Mouse (Mus musculus): Measurements from ENCODE around the gene Hesx1.

Gene Hesx1

DNA sequence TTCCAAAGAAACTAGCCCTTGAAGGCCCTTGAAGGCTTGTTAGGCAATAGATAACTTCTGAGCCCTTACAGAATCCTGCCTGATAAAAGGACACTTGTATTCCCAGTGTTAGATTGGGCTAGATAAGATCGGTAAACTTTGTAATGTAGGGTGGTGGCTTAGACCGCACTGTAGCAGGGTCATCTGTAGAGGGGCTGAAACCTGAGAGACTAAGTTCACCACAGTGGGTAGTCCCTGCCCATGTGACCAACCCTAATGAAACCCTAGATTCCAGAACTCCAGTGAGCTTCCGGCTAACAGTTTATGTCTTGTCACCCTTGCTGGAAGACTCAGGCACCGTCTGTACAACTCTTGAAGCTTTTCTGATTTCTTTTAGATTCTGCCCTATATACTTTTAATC, 19.4 kb downstream of the Hesx1 start:
- no peak for DNase-seq (ENCODE audit: low read depth)

DNA sequence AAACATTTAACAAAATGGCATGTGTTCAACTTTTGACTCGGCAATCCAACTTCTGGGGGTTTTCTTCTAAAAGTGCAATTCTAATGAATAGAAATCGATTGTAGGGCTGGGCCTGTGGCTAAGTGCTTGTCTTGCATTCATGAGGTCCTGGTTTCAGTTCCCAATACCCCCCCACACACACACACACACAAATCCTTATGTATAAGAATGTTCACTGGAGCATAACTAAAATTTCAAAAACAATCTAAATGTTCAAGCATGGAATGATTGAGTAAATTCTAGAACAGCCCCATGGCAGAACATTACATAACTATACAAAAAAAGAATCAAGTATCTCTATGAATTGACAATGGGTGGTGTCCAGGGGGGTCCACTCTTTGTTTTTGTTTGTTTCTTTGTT, 23.7 kb downstream of the Hesx1 start:
- no peak for DNase-seq (ENCODE audit: low read depth)

DNA sequence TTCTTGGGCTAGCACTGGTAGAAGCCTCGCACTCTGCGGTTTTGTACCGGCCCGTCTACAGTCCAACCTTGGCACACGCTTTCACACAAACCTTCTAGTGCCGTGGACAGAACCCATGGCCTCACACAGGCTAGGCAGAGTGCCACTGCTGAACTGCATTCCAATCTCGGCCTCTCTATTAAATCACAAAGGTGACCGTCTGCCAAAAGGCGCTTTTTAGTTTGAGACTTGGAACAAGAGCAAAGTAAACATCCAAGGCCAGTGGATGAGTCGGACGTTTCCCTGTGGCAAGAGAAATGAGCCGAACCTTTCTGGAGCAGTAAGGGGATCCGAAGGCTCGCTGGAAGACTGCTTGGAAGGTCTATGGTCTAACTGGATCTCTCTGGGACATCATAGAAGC, 25.6 kb downstream of the Hesx1 start:
- peak; percentile 52 for DNase-seq (ENCODE audit: low read depth)

DNA sequence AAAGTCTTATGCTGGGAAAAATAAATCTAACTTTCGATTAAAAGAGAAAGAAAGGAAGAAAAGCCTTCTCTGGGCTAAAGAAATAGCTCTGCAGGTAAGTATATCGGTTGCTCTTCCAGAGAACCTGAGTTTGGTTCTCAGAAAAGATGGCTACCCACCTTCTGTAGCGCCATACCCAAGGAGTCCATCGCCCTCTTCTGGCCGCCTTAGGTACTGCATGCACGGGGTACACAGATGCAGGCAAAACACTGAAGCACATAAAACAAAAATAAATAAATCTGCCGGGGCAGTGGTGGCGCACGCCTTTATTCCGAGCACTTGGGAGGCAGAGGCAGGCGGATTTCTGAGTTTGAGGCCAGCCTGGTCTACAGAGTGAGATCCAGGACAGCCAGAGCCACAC, 28.7 kb downstream of the Hesx1 start:
- peak; percentile 65 for DNase-seq (ENCODE audit: low read depth)

DNA sequence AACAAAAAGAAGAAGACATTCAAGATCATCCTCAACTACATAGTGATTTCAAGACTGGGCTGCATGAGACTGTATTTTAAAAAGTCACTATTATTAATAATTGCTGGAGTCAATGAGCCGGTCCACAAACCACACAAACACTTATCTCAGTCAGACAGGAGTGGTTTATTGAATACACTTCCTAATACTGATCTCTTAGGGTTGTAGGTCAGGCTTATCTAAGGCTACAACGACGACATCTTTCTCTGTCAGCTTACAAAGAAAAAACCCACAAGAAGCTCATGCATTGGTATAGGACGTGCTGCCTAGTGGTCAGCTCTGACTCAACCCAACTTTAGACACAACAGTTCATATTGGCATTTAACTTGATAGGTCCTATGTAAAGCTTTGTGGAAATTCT, 30.4 kb downstream of the Hesx1 start:
- no peak for DNase-seq (ENCODE audit: low read depth)

DNA sequence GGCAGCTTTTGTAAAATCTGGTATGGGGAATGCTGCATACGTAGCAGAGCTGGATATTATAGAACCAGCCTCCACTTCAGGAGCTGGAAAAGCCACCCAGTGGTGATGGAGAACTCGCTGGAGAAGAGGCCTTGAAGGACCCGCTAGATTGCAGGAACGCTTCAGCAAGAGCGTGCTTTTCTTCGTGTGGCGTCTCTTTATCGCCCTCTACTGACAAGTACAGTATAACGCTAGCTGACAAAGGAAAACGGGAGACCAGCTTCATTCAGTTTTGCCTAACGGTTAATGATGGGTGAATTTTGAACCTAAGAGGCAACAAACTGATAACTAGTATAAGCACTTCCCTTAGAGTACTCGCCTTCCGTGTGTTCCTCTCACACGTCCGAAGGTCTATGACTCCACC, 35.6 kb downstream of the Hesx1 start:
- peak; percentile 82 for DNase-seq (ENCODE audit: low read depth)

DNA sequence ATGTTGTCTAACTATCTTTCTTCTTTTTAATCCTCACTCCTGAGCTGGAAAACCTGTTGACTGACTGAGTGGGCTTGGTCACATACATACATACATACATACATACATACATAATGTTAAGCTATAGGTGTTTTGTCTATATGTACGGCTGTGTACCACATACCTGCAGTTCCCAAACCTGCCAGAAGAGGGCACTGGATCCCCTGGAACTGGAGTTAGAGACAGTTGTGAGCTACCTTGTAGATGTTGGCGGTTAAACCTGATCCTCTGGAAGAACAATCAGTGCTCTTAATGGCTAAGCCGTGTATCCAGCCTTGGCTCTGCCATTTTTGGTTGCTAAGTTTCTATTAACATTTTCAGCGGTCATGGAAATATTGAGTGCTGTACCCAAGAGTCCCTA, 36.9 kb downstream of the Hesx1 start:
- peak; percentile 82 for DNase-seq (ENCODE audit: low read depth)

DNA sequence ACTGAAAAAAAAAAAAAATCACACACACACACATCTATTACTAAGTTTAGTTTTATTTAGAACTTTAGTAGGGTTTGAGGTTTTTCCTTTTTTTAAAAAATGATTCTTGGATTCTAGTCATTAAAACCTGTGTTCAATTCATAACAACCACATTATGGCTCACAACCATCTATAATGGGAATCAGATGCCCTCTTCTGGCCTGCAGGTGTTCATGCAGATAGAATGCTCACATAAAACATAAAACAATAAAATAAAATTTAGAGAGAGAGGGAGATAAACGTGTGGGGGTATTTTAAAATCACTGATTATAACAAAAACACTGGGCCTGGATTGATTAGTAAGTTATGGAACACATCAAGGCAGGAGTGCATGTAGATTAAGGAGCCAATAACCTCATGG, 43.3 kb downstream of the Hesx1 start:
- peak; percentile 26 for DNase-seq (ENCODE audit: low read depth)

DNA sequence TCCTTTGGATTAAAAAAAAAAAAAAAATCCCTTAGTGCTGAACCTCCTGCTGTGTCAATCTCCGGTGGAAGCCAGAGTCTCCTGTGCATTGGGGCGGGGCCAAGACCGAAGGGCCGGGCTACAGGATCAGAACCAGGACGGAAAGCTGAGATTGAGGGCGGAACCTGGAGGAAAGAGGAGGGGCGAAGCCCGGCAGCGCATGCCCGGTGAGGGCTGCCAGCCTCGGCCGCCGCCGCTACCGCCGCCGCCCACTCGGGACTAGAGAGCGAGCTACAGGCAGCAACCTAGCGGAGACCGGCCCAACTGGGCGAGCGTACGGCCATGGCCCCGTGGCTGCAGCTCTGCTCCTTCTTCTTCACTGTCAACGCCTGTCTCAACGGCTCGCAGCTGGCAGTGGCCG, 44.6 kb downstream of the Hesx1 start, which contains the start of gene Il17rd:
TSS of gene Il17rd (plus strand) at position 159 of the 400 bp plus-strand sequence.
- DNase-seq (ENCODE audit: low read depth) = peak; percentile 95

DNA sequence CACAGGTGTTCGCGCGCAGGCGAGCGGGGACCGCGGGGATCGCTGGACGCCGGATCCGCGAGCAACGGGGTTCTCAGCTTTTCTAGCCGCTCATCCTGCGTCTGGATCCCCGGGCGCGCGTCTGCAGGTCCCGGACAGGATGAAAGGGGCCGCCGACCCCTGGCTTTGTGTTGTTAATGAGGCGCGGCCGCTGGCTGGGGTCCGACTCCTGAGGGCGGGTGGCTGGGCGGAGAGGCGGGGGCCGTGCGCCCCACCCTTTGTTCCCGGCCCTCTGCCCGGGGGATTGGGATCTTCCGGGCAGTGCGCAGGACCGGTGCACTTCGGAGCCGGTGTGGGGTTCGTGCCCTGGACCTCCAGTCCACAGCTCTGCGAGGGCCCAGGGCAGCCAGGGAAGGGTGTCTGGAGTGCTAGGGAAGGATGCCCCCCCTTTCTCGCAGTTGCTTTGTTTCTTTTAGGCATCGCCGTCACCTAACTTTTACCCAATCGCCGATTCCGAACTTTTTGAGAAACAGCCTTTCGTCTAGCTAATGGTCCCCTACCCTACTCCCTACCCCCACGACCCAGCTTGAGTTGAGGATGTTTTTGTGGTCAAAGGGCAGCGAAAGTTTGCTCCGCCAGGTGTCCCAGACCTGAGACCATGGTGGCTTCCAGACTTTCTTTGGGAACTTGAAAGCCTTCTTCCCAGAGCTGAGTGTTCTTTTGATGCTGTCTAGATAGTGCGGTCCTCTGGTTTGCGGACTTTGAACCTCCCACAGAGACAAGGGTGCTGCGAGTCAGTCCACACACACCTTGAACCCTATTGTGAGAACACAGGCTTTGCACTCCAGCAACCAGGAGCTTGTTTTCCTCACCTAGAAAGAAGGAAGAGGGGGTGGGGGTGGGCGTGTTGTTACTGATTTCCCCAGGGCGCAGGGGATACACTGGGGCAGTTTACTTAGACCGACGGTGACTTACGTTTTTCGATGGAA, 45.3 kb downstream of the Hesx1 start:
- DNase-seq (ENCODE audit: low read depth) = peak; percentile 28

DNA sequence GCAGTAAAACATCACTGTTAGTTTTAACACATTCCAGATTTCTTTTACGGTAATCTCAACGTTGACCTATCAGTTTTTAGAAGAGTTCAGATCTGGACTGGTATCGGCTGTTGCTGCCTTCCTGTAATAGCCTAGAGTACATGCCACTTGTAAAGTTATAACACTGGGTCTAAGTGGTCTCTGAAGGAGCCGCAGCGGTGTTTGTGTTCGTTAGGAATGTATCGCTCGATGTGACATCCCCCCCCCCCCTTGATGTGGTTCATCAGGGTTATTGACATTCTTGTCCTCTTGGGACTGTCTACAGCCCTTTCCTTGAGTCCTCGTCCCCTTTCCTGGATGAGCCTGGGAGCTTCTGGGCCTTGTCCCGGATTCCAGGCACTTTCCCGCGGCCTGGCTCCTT, 46.2 kb downstream of the Hesx1 start:
- no peak for DNase-seq (ENCODE audit: low read depth)

DNA sequence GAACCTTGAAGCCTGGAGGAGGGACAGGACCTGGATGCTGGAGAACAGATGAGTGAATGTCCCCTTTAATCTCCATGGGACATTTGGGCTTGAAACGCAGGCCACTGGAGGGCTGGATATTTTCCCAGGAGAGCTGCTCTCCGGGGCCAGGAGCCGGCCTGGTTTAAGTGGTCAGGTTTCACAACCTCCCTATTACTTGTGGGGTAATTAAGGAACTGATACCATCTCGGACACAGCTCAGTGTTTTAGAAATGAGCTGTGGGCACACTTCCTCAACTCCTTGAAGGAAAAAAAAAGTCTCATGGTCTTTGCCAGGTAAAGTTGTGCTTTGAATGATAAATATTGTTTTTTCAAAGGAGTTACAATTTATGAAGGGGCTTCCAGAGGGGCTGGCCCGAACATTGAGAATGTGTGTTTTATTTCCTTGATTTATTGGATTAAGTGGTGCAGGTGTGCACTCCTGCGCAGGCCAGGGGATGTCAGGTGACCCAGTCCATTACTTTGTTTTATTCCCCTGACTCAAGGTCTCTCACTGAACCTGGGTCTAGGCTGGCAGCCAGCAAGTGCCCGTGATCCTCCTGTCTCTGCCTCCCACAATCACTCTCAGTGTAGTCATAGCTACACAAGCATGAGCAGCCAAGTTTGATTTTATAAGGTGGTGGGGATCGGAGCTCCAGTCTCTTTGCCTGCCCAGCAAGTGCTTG, 48.2 kb downstream of the Hesx1 start:
- no peak for DNase-seq (ENCODE audit: low read depth)

DNA sequence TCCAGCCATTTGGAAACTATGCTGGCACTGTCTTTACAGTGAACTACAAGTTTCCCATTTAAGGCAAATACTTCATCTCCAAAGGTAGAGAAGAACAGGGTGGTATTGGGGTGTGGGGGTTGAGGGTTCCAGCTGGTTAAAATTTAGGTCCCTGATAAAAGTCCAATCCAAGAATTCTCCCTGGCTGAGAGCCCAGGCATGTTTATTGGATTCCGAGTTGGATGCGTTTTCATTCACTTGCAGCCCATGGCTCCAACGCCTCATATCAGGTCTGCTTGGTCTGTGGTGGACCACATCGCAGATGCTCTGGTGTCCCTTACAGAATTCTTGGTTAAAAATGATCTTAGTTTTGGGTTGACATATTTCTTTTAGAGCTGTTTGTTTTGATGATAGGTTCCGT, 49.2 kb downstream of the Hesx1 start:
- peak; percentile 46 for DNase-seq (ENCODE audit: low read depth)

DNA sequence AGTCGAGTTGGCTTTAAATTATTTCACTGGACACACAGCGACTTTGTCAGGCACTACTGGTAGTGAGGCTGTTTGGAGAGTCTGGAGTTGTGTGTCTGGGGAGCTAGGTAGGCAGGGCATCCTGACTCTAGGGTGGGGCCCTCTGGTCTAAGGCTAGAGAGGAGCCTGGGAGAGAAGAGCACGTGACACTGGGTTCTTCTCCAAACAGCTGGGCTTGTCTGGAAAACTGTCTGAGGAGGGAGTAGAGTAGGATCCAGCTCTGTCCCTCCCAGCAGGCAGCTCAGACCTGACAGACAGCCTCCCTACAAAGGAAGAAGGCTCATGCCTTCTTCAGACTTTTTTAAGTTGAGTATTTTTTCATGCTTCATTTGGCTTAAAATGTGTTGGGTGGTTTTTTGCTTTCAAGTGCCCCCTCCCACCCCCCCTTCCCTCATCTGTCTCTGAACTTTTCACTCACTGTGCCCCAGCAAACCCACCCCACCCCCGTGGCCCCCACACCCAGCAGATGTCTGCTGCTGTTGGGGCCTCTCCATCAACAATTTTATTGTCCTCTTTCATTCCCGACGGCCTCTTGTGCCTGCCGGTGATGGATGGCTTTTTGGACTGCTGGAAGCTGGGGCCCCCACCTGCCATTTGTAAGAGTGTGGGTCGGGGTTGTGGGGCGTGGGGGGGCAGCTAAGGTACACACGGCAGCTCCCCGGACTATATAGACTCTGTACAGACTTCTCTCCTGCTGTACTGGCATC, 50.2 kb downstream of the Hesx1 start:
- no peak for DNase-seq (ENCODE audit: low read depth)

DNA sequence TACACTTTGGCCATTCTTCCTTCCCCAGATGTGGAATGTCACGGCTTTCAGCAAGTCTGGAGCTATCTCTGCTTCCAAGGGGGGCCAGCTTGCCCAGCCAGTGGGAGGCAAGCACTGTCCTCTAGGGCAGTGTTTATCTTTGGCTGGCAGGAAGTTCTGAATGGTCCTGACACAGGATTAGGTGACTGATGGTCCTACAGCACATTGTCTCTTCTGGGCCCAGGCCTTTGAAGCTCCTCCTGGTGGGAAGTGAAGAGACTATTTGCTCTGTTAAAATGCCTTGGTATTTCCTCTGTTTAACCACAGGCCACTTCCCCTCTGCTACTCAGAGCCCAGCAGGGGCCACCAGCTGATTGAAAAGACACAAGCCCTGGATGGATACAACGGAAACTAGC, 50.7 kb downstream of the Hesx1 start:
- DNase-seq (ENCODE audit: low read depth) = no peak

DNA sequence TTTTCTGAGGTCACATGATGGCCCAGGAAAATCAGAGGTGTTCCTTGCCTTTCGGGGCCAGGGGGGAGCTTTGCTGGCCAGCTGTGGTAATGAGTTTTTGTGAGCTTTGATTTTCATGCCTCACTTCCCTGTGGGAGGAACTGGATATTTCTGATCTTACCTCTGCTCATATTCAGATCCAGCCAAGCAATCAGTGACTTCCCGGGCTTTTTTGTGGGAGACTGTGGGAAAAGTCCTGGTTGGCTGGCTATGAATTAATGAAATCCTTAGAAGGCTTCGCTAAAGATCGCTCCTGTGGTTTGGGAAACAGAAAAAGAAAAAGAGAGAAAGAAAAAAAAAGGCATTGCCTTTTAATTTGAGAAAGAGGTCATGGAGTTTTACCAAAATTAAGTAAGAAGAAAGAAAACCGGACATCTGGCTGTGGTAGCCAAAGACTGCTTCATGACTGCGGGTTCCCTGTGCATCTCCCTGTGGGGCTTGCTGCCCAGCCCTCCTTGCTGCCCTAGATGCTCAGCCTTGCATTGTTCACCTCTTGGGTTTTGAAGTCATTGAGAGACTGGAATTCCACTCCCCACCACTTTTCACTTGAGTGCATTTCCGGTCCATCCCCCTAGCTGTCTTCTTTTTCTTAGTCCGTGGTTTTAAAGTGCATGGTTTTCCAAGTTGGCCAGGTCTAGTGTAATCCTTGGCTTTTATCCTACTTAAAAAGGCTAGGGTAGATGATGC, 54.2 kb downstream of the Hesx1 start:
- DNase-seq (ENCODE audit: low read depth) = no peak

DNA sequence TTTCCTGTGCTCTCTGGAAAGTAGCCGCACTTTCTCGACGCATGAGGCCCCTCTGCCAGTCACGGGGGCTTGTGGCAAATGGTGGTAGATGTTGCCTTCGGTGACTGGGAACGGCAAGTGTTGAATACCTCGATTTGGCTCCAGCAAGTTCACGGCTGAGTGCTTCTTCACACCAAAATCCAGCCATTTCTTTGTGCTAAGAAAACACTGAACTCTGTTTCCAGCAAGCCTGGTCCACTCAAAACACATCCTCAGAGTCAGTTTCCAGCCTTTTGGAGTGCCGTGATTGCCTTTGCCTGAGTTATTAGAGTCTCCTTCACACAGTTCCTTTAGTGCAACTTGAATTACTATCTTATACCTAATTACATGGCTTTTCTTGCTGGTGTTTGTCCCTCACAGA, 55.8 kb downstream of the Hesx1 start:
- no peak for DNase-seq (ENCODE audit: low read depth)

DNA sequence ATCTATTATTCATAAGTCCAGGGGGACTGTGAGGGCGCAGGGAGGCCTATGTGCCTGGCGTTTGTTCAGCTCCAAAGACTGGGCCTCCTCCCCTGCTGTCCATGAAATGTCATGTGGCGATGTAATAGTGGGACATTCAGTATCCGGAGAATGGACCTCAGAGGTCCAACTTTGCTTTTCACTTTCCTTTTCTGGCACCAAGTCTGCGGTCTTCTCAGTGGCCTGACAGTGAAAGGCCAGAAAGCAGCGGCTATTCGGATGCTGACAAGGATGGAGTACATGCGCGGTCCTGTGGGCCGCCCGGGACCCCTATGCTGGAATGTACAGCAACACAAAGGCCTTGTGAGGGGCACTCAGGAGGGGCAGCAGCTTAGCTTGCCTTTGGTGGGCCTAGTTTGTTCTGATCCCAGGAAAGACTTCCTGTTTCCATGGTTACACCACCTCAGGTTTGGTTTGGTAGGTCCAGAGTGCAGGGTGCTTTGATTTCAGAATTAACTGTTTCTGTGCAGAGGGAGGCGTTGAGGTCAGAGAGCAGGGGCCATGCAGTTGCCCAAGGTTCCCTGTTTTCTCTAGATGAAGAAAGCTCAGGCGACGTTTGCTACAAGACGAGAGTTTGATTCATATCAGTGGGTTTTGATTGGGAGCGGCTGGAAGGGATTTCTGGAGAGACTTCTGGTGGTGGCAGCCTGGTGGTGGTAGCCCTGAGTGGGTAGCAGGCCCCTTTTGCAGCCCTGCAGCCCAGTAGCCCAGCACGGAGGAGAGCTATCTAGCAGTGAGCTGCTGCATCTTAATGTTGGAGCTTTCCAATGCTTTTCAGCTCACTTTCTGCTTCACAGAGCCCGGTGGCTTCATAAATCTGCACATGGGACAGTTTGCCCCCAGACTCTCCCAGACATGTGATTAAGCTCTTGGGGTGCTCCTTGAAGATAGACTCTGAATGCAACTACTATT, 56.6 kb downstream of the Hesx1 start:
- no peak for DNase-seq (ENCODE audit: low read depth)

DNA sequence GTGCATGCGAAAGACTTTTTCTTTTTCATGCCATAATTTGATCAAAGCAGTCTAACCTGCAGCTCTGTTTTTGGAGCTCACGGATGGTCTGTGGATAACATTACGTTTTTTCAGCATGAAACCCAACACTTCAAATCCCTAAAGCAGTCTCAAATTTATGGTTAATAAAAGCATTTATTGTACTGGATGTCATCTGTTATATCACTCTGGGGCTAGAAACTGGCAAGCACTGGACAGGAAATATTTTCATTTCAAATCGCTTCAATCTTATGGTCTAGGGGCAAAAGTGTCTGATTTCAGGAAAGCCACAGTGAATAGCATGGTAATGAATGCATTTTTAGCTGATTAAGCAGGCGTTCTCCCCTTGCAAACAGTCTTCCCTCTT, 57.3 kb downstream of the Hesx1 start:
- peak; percentile 41 for DNase-seq (ENCODE audit: low read depth)
